Mouse (Mus musculus) brain, embryonic 18.5 days (tissue): ENCODE measurements around the gene Olfr71.

Experiments used
- DNase-seq: peaks from one replicate; pipeline ENCODE4 v3.0.0-alpha.2; 2012; ENCODE audit warnings: low read depth, low spot score

Olfr71 gene

GRCm38 (mm10) chr4:43709869-43710268 lies at the start of gene Olfr71:
Olfr71 (minus strand) TSS chr4:43710255.
- no peak for DNase-seq

GRCm38 (mm10) chr4:43757213-43757612 lies 47.2 kb upstream of the Olfr71 start:
- no peak for DNase-seq

GRCm38 (mm10) chr4:43745187-43745586 lies 35.1 kb upstream of the Olfr71 start:
- DNase-seq = no peak

GRCm38 (mm10) chr4:43743099-43743498 lies 33.0 kb upstream of the Olfr71 start:
- DNase-seq = no peak

- DNase-seq = no peak
These were observed 32.6 kb upstream of the Olfr71 start for GRCm38 (mm10) chr4:43742637-43743036.

GRCm38 (mm10) chr4:43741526-43741925 lies 31.5 kb upstream of the Olfr71 start:
- no peak for DNase-seq

GRCm38 (mm10) chr4:43738989-43739674 lies 29.1 kb upstream of the Olfr71 start:
- DNase-seq = no peak

GRCm38 (mm10) chr4:43737144-43737543 lies 27.1 kb upstream of the Olfr71 start:
- DNase-seq = no peak

- no peak for DNase-seq
These were observed 23.1 kb upstream of the Olfr71 start for GRCm38 (mm10) chr4:43733186-43733585.

GRCm38 (mm10) chr4:43732171-43732570 lies 22.1 kb upstream of the Olfr71 start:
- no peak for DNase-seq

- no peak for DNase-seq
These were observed 20.8 kb upstream of the Olfr71 start for GRCm38 (mm10) chr4:43730750-43731297.

GRCm38 (mm10) chr4:43729794-43730550 lies 19.9 kb upstream of the Olfr71 start, which contains the start of gene Spaar:
Spaar (plus strand) TSS chr4:43730034.
- no peak for DNase-seq

GRCm38 (mm10) chr4:43729126-43729525 lies 19.1 kb upstream of the Olfr71 start:
- no peak for DNase-seq

GRCm38 (mm10) chr4:43728576-43728954 lies 18.5 kb upstream of the Olfr71 start:
- DNase-seq = no peak

GRCm38 (mm10) chr4:43727718-43728575 lies 17.9 kb upstream of the Olfr71 start:
- no peak for DNase-seq

- no peak for DNase-seq
These were observed 16.9 kb upstream of the Olfr71 start, which contains the start of gene Hrct1 for GRCm38 (mm10) chr4:43726995-43727394. Hrct1 (plus strand) TSS chr4:43727188.

GRCm38 (mm10) chr4:43726228-43726993 lies 16.4 kb upstream of the Olfr71 start:
- DNase-seq = no peak

GRCm38 (mm10) chr4:43724764-43725163 lies 14.7 kb upstream of the Olfr71 start:
- DNase-seq = no peak

GRCm38 (mm10) chr4:43722191-43722590 lies 12.1 kb upstream of the Olfr71 start:
- no peak for DNase-seq

- no peak for DNase-seq
These were observed 10.6 kb upstream of the Olfr71 start for GRCm38 (mm10) chr4:43720491-43721228.
